Mouse (Mus musculus) liver, embryonic 14.5 days (tissue): Measurements from ENCODE around the gene Jph3.

Experiments
- CTCF ChIP-seq: IDR thresholded peaks from 2 replicates; pipeline ENCODE4 v1.5.1; 2016; ENCODE audit warnings: antibody characterized with exemption, low read depth, control low read depth
- EP300 ChIP-seq: IDR thresholded peaks from 2 replicates; pipeline ENCODE4 v1.6.1; 2016; ENCODE audit warnings: antibody characterized with exemption, low read depth

DNA sequence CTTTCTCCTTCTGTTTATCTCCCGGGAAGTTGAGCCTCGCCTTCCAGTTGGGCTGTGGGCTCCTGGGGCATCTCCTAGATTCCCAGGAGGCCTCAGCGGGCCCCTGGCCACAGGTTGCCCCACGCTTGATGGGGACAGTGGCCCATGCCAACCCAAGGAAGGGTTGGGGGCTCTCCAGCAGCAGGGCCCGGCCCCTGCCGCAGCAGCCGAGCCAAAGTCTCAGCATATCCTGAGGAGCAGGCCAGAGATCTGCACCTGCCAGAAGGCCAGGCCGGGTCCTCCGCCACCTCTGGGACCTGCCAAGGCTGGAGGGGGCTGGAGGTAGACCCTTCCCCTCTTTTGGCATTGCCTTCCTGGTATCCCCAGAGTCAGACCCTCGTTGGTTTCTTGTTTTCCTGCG lies 1.6 kb downstream of the Jph3 start:
- TF ChIP-seq EP300 (no peak), CTCF (no peak)
